ENCODE assay signal across 15 mouse cellular contexts in genomic region chr10:98417807-98418743, GRCm38 (mm10).
DNase-seq lines count a peak whose midpoint lies in the region; ATAC-seq lines count a peak whose summit lies in the region.
"Had no signal": no experiment of that assay in that cellular context is flagged by ENCODE, and none has a peak within 500 bp of the region (broad histone marks: within the 10 kb centered on the region; RNA-seq: fewer than 3 reads in every experiment).

No protein-coding gene starts in this region.

- H3K4me3 ChIP-seq in forebrain, embryonic 11.5 days (ENCODE audit: low read depth, low read length) = no peak overlapping the region
- H3K4me3 ChIP-seq in forebrain, embryonic 10.5 days = no peak overlapping the region
- H3K4me3 ChIP-seq in forebrain, embryonic 16.5 days (replicated peaks; ENCODE audit: low read length) = no peak overlapping the region
- H3K4me3 ChIP-seq in neural tube, embryonic 12.5 days = no peak overlapping the region
- H3K4me3 ChIP-seq: embryonic facial prominence, embryonic 13.5 days had no signal

- ATAC-seq in forebrain, embryonic 11.5 days (replicated peaks; ENCODE audit: low FRiP score) = peak; percentile 61; the same call in 1 of the 2 replicates
- ATAC-seq in forebrain, embryonic 16.5 days = peak; percentile 89
- ATAC-seq in neural tube, embryonic 12.5 days (ENCODE audit: low FRiP score, low read depth) = peak; percentile 79
- ATAC-seq in erythroid progenitor cell, adult 5-6 weeks (replicated peaks; ENCODE audit: low FRiP score, poor library complexity, severe bottlenecking) = no peak

- H3K9me3 ChIP-seq in forebrain, embryonic 11.5 days (ENCODE audit: control insufficient read depth, low read length) = no peaks in the 10 kb centered on the region
- no peaks in the 10 kb centered on the region for H3K9me3 ChIP-seq in forebrain, embryonic 10.5 days
- H3K9me3 ChIP-seq in forebrain, embryonic 16.5 days (ENCODE audit: control insufficient read depth, low read length) = no peaks in the 10 kb centered on the region
- no peaks in the 10 kb centered on the region for H3K9me3 ChIP-seq in neural tube, embryonic 12.5 days
- H3K9me3 ChIP-seq: embryonic facial prominence, embryonic 13.5 days had no signal

- no peaks in the 10 kb centered on the region for H3K4me1 ChIP-seq in forebrain, embryonic 11.5 days (replicated peaks; ENCODE audit: control insufficient read depth, insufficient read depth, low read length)
- H3K4me1 ChIP-seq in forebrain, embryonic 10.5 days = no peaks in the 10 kb centered on the region
- H3K4me1 ChIP-seq in forebrain, embryonic 16.5 days (replicated peaks; ENCODE audit: control insufficient read depth, insufficient read depth, low read length) = 0 out of 2 replicates have a peak, but pooled peaks cover 5% of the 10 kb centered on the region
- no peaks in the 10 kb centered on the region; the same call in 1 of the 2 replicates for H3K4me1 ChIP-seq in neural tube, embryonic 12.5 days
- H3K4me1 ChIP-seq: embryonic facial prominence, embryonic 13.5 days had no signal

- H3K9ac ChIP-seq in forebrain, embryonic 11.5 days (ENCODE audit: low read length) = no peak overlapping the region
- H3K9ac ChIP-seq in forebrain, embryonic 16.5 days (replicated peaks; ENCODE audit: low read depth, low read length) = no peak overlapping the region
- no peak overlapping the region for H3K9ac ChIP-seq in neural tube, embryonic 12.5 days
- H3K9ac ChIP-seq: embryonic facial prominence, embryonic 13.5 days; lung, embryonic 14.5 days had no signal

- WGBS in forebrain, embryonic 11.5 days = 75% methylated on average over 16 of the region's 17 CpGs
- 86% methylated on average over 16 of the region's 17 CpGs for WGBS in forebrain, embryonic 10.5 days
- WGBS in forebrain, embryonic 16.5 days = 56% methylated on average over 16 of the region's 17 CpGs
- WGBS in neural tube, embryonic 12.5 days = 55% methylated on average over 16 of the region's 17 CpGs

- H3K27ac ChIP-seq in forebrain, embryonic 11.5 days (ENCODE audit: low read depth, low read length) = no peak overlapping the region
- no peak overlapping the region for H3K27ac ChIP-seq in forebrain, embryonic 10.5 days
- no peak overlapping the region for H3K27ac ChIP-seq in forebrain, embryonic 16.5 days (ENCODE audit: low read length)
- H3K27ac ChIP-seq in neural tube, embryonic 12.5 days = no peak overlapping the region
- H3K27ac ChIP-seq: embryonic facial prominence, embryonic 13.5 days; kidney, postnatal 0 days had no signal

- H3K4me2 ChIP-seq in forebrain, embryonic 11.5 days (ENCODE audit: low read depth, low read length, severe bottlenecking) = no peak overlapping the region
- no peak overlapping the region for H3K4me2 ChIP-seq in forebrain, embryonic 16.5 days (ENCODE audit: low read length)
- H3K4me2 ChIP-seq in neural tube, embryonic 12.5 days (replicated peaks) = 0 out of 2 replicates have a peak overlapping the region, but pooled peaks have one; percentile 3
- H3K4me2 ChIP-seq: embryonic facial prominence, embryonic 13.5 days; lung, embryonic 14.5 days had no signal

- DNase-seq in forebrain, embryonic 11.5 days (ENCODE audit: low spot score) = no peak
- no peak for DNase-seq in forebrain, embryonic 10.5 days (ENCODE audit: extremely low spot score, low spot score)
- peak; percentile 15 for DNase-seq in cerebellum, adult 11-12 months
- no peak for DNase-seq in gastrocnemius, postnatal 4 days (ENCODE audit: low spot score in 2 of 2)
- DNase-seq in thymus, postnatal 4 days = no peak
- DNase-seq: adrenal gland, postnatal 25 days; B cell, adult 2 months; gastrocnemius, postnatal 10 days; heart, postnatal 10 days; lung, embryonic 14.5 days had no signal

- no peaks in the 10 kb centered on the region for H3K27me3 ChIP-seq in forebrain, embryonic 11.5 days (ENCODE audit: control insufficient read depth, insufficient read depth, low read length)
- H3K27me3 ChIP-seq in forebrain, embryonic 10.5 days (ENCODE audit: poor library complexity, severe bottlenecking) = no peaks in the 10 kb centered on the region
- no peaks in the 10 kb centered on the region for H3K27me3 ChIP-seq in forebrain, embryonic 16.5 days (replicated peaks; ENCODE audit: control insufficient read depth, insufficient read depth, low read length)
- no peaks in the 10 kb centered on the region for H3K27me3 ChIP-seq in neural tube, embryonic 12.5 days (replicated peaks)
- H3K27me3 ChIP-seq: embryonic facial prominence, embryonic 13.5 days had no signal

- H3K36me3 ChIP-seq in forebrain, embryonic 11.5 days (ENCODE audit: control insufficient read depth, insufficient read depth, low read length) = no peaks in the 10 kb centered on the region
- no peaks in the 10 kb centered on the region for H3K36me3 ChIP-seq in forebrain, embryonic 10.5 days (replicated peaks)
- no peaks in the 10 kb centered on the region for H3K36me3 ChIP-seq in forebrain, embryonic 16.5 days (ENCODE audit: control insufficient read depth, insufficient read depth)
- no peaks in the 10 kb centered on the region for H3K36me3 ChIP-seq in neural tube, embryonic 12.5 days
- H3K36me3 ChIP-seq: embryonic facial prominence, embryonic 13.5 days had no signal
